Mouse (Mus musculus): ENCODE measurements around the gene Slc25a24. TPM values are rescaled to one million over a fixed set of nuclear protein-coding genes. Genes with fewer than 3 reads are reported as not detected.

The Slc25a24 gene
- polyA plus RNA-seq, 1 experiment from 2014 or later: 26.5 TPM

DNA sequence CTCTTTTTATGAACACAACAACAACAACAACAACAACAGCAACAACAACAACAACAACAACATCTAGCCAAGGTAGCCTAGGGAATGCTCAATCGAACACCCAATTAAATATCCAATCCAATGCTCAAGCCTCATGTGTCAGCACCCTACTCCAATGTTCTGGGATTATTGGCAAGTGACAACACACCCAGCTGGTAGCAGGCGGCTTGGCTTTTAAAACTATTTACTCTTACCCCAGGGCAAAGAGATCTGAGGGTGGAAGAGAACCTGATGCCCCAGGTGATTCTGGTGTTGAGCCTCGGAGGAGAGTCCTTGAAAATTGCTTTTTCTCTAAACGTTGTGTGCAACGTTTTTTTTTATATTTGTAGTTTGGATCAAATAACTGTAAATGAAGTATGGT lies 51.4 kb downstream of the Slc25a24 start:
- no peak overlapping the region for H3K4me3 ChIP-seq (replicated peaks)
- H3K9ac ChIP-seq: no peak overlapping the region
- no peaks in the 10 kb centered on the region for H3K4me1 ChIP-seq
- ATAC-seq (replicated peaks; ENCODE audit: low FRiP score): no peak
- H3K9me3 ChIP-seq (replicated peaks): no peaks in the 10 kb centered on the region
- 81% methylated on average over 5 of the region's 5 CpGs for WGBS
- H3K27me3 ChIP-seq: no peaks in the 10 kb centered on the region
- H3K27ac ChIP-seq: no peak overlapping the region
- 0 out of 2 replicates have a peak, but pooled peaks cover 6% of the 10 kb centered on the region for H3K36me3 ChIP-seq
- no peak overlapping the region for H3K4me2 ChIP-seq

- Histone ChIP-seq H3K4me3 (replicated peaks) (no peak overlapping the region), H3K4me1 (no peaks in the 10 kb centered on the region), H3K9ac (no peak overlapping the region), H3K36me3 (no peaks in the 10 kb centered on the region), H3K27me3 (no peaks in the 10 kb centered on the region), H3K9me3 (replicated peaks) (no peaks in the 10 kb centered on the region), H3K27ac (no peak overlapping the region), H3K4me2 (no peak overlapping the region)
- 58% methylated on average over 6 of the region's 6 CpGs for WGBS
- no peak for ATAC-seq (replicated peaks; ENCODE audit: low FRiP score)
These were observed 55.8 kb downstream of the Slc25a24 start for GRCm38 (mm10) chr3:109178705-109179104.

DNA sequence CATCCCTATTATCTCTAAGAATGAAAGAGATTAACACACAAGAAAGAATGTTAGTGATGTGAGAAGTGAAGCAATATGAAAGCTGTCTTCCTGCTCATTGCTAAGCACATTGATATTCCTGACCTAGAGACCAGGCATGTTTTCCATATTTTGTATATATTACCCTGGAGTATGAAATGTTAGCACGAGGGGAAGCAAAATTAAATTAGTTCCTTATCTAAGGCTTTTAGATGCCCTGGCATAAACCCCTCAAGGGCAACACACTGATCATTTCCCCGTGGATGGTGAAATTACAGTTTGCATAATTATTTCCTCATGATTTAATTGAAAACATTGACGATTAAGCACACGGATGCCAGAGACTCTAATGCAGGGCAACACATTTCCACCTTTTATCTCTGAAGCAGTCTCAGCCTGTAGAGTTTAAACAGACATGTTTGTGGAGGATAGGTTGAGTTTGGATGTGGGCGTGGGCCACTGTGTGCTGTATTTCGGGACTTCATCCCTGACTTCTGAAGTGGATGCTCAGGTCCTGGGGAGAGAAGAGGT lies 56.7 kb downstream of the Slc25a24 start:
- Histone ChIP-seq H3K4me2 (no peak overlapping the region), H3K9ac (no peak overlapping the region), H3K4me1 (no peaks in the 10 kb centered on the region), H3K27me3 (no peaks in the 10 kb centered on the region), H3K4me3 (replicated peaks) (no peak overlapping the region), H3K27ac (no peak overlapping the region), H3K36me3 (no peaks in the 10 kb centered on the region), H3K9me3 (replicated peaks) (no peaks in the 10 kb centered on the region)
- no peak for ATAC-seq (replicated peaks; ENCODE audit: low FRiP score)
- 77% methylated on average over 6 of the region's 6 CpGs for WGBS

DNA sequence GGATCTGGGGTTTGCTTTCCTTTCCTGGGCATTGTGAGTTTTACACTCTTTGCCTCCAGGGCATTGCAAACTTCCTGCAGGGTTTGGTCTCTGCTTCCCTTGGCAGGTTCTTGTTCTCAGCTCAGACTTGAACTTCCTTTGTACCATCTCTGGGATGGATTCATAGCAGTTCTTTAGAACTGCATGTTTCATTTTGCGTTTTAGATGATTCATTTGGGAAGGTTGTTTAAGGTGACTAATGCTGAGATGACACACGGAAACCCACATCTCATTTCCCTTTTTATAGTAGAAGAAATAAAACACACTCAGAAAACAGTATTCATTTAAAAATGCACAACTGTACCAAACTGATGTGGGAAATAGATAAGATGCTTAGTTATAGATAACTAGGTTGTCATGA lies 73.2 kb downstream of the Slc25a24 start:
- H3K4me3 ChIP-seq (replicated peaks): no peak overlapping the region
- H3K4me1 ChIP-seq: no peaks in the 10 kb centered on the region
- no peak for ATAC-seq (replicated peaks; ENCODE audit: low FRiP score)
- H3K27me3 ChIP-seq: no peaks in the 10 kb centered on the region
- H3K9me3 ChIP-seq (replicated peaks): no peaks in the 10 kb centered on the region
- no peaks in the 10 kb centered on the region for H3K36me3 ChIP-seq
- no peak overlapping the region for H3K4me2 ChIP-seq
- no peak overlapping the region for H3K9ac ChIP-seq
- no peak overlapping the region for H3K27ac ChIP-seq
- WGBS: 76% methylated on average over 2 of the region's 2 CpGs

DNA sequence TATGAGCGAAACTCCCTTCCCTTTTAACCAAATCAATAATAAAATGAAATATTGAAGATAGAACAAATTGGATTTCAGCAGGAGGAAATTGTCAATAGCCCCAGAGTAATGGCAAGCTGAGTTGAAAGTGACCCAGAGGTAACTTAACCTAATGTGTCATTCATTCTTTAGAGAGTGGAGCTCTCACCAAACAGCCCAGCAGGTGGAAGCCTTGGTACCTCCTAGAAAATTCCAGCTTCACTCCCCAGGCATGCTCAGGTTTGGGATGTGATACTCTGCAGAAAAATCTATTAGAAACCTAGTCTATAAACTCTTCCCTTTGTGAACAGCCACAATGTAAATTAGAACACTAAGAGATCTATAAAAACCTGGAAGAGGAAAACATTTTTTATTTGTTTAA lies 76.3 kb downstream of the Slc25a24 start:
- 89% methylated on average over 1 of the region's 1 CpGs for WGBS

GRCm38 (mm10) chr3:109212322-109212721 lies 89.4 kb downstream of the Slc25a24 start:
- Histone ChIP-seq H3K9me3 (replicated peaks) (no peaks in the 10 kb centered on the region), H3K4me3 (replicated peaks) (no peak overlapping the region), H3K4me2 (no peak overlapping the region), H3K36me3 (no peaks in the 10 kb centered on the region), H3K27me3 (no peaks in the 10 kb centered on the region), H3K9ac (no peak overlapping the region), H3K27ac (no peak overlapping the region), H3K4me1 (no peaks in the 10 kb centered on the region)
- WGBS: 89% methylated on average over 3 of the region's 3 CpGs
- ATAC-seq (replicated peaks; ENCODE audit: low FRiP score): no peak

More for the DNA sequence above, 76.3 kb downstream of the Slc25a24 start:
- H3K4me3 ChIP-seq (replicated peaks): no peak overlapping the region
- no peak overlapping the region for H3K9ac ChIP-seq
- H3K4me2 ChIP-seq: no peak overlapping the region
- no peaks in the 10 kb centered on the region for H3K4me1 ChIP-seq
- no peak for ATAC-seq (replicated peaks; ENCODE audit: low FRiP score)
- no peaks in the 10 kb centered on the region for H3K36me3 ChIP-seq
- H3K27me3 ChIP-seq: 0 out of 2 replicates have a peak, but pooled peaks cover 4% of the 10 kb centered on the region
- no peaks in the 10 kb centered on the region for H3K9me3 ChIP-seq (replicated peaks)
- no peak overlapping the region for H3K27ac ChIP-seq

DNA sequence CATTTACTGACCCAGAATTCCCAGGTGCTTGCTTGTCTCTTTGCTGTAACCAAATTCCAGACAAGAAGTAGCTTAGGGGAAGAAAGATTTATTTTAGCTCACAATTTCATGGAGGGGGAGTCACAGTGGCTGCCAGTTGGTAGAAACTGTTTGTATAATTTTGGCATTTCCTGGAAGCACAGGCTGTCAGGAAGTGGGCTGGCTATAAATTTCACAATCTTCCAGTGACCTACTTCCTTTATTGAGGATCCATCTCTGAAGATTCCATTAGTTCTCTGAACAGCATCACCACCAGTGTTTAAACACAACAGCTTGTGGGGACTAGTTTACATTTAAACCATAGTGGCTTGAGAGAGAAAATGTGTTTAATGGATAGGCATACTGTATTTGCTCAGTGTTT lies 93.4 kb downstream of the Slc25a24 start:
- ATAC-seq (replicated peaks; ENCODE audit: low FRiP score): no peak
- no peak overlapping the region for H3K4me2 ChIP-seq

More for the DNA sequence above, 93.4 kb downstream of the Slc25a24 start:
- H3K4me1 ChIP-seq: no peaks in the 10 kb centered on the region
- no peaks in the 10 kb centered on the region for H3K27me3 ChIP-seq
- H3K9me3 ChIP-seq (replicated peaks): no peaks in the 10 kb centered on the region
- no peak overlapping the region for H3K4me3 ChIP-seq (replicated peaks)
- H3K9ac ChIP-seq: no peak overlapping the region
- H3K27ac ChIP-seq: no peak overlapping the region
- no peaks in the 10 kb centered on the region for H3K36me3 ChIP-seq

Other genes with a start within 250 kb of the Slc25a24 start
- 0.10 TPM in 1 of 2 replicates, not detected in the other for gene Fndc7, start 233.1 kb upstream of the Slc25a24 start, polyA plus RNA-seq (2015; fragmentation: Nextera tagmentation; extraction: Ambion mirVana)
- gene Prpf38b, start 211.4 kb upstream of the Slc25a24 start, polyA plus RNA-seq (2015; fragmentation: Nextera tagmentation; extraction: Ambion mirVana): 71.7 and 74.7 TPM in 2 replicates
- gene Henmt1, start 183.3 kb upstream of the Slc25a24 start, polyA plus RNA-seq (2015; fragmentation: Nextera tagmentation; extraction: Ambion mirVana): 0.13 and 0.26 TPM in 2 replicates
- not detected in 2 replicates for gene Gm9857, start 182.7 kb upstream of the Slc25a24 start, polyA plus RNA-seq (2015; fragmentation: Nextera tagmentation; extraction: Ambion mirVana)
- gene Fam102b, start 95.5 kb upstream of the Slc25a24 start, polyA plus RNA-seq (2015; fragmentation: Nextera tagmentation; extraction: Ambion mirVana): 4.7 and 4.9 TPM in 2 replicates
- gene Slc25a54, start 42.7 kb upstream of the Slc25a24 start, polyA plus RNA-seq (2015; fragmentation: Nextera tagmentation; extraction: Ambion mirVana): not detected in 2 replicates
- gene Vav3, start 217.5 kb downstream of the Slc25a24 start, polyA plus RNA-seq (2015; fragmentation: Nextera tagmentation; extraction: Ambion mirVana): 21.1 and 22.0 TPM in 2 replicates

Measured in kidney, embryonic 15.5 days (tissue).